Mouse (Mus musculus): Measurements from ENCODE around the gene Skil. TPM values are rescaled to one million over a fixed set of nuclear protein-coding genes. Genes with fewer than 3 reads are reported as not detected.
A peak's percentile ranks its signal among the peaks of the same experiment; 100 is the strongest.

The Skil gene
- polyA plus RNA-seq, 1 experiment from 2014 or later = 23.3 TPM

GRCm38 (mm10) chr3:31162860-31163259 lies 68.0 kb downstream of the Skil start:
- 0 out of 2 replicates have a peak, but pooled peaks cover 2% of the 10 kb centered on the region for H3K4me1 ChIP-seq (replicated peaks)
- no peak overlapping the region for H3K27ac ChIP-seq (replicated peaks)
- H3K4me2 ChIP-seq = no peak overlapping the region
- no peaks in the 10 kb centered on the region for H3K9me3 ChIP-seq
- H3K27me3 ChIP-seq = no peaks in the 10 kb centered on the region
- no peak overlapping the region for H3K4me3 ChIP-seq
- 98% methylated on average over 14 of the region's 14 CpGs for WGBS
- H3K9ac ChIP-seq = no peak overlapping the region
- ATAC-seq (ENCODE audit: low FRiP score, low read depth) = no peak
- no peaks in the 10 kb centered on the region for H3K36me3 ChIP-seq

GRCm38 (mm10) chr3:31165803-31166202 lies 70.9 kb downstream of the Skil start:
- 47% methylated on average over 3 of the region's 3 CpGs for WGBS
- no peak overlapping the region for H3K9ac ChIP-seq
- no peak overlapping the region; the same call in 1 of the 2 replicates for H3K4me2 ChIP-seq
- H3K36me3 ChIP-seq = no peaks in the 10 kb centered on the region
- 0 out of 2 replicates have a peak, but pooled peaks cover 2% of the 10 kb centered on the region for H3K4me1 ChIP-seq (replicated peaks)
- H3K4me3 ChIP-seq = no peak overlapping the region
- H3K27me3 ChIP-seq = no peaks in the 10 kb centered on the region
- 0 out of 2 replicates have a peak, but pooled peaks have one; percentile 6 for ATAC-seq (ENCODE audit: low FRiP score, low read depth)
- H3K27ac ChIP-seq (replicated peaks) = no peak overlapping the region
- no peaks in the 10 kb centered on the region for H3K9me3 ChIP-seq

DNA sequence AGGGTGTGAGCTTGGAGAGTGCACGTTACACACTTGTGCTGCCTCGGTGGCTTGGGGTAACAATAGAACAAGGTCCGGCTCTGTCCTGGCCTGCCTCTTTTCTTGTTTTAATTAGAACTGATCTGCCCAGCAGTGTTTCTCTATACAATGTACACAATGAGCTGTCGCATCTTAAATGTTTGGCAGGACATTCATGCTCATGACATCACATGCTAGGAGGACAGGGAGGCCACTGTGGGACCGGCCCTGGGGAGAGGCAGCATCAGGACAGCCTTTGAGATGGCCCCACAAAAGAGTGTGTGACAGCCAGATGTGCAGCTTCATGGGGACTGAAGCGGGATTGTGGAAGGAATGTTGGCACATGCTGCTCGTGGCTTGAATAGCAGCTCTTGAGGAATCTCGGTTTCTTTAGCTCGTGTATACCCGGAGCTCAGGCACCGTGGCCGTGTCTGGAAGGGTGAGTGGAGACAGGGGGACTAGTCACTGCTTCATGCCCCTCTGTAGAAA lies 71.6 kb downstream of the Skil start:
- 24% methylated on average over 12 of the region's 12 CpGs for WGBS
- Histone ChIP-seq H3K4me1 (replicated peaks) (0 out of 2 replicates have a peak, but pooled peaks cover 2% of the 10 kb centered on the region), H3K9me3 (no peaks in the 10 kb centered on the region), H3K4me2 (peak overlapping the region; percentile 8; the same call in 1 of the 2 replicates), H3K36me3 (no peaks in the 10 kb centered on the region), H3K27me3 (no peaks in the 10 kb centered on the region), H3K9ac (no peak overlapping the region), H3K4me3 (no peak overlapping the region), H3K27ac (replicated peaks) (no peak overlapping the region)
- ATAC-seq (ENCODE audit: low FRiP score, low read depth) = peak; percentile 81

Other genes with a start within 250 kb of the Skil start
- 1.4 and 1.6 TPM in 2 replicates for gene Gpr160, start 239.1 kb upstream of the Skil start, polyA plus RNA-seq (2015; fragmentation: Nextera tagmentation; extraction: Ambion mirVana)
- gene Phc3, start 125.6 kb upstream of the Skil start, polyA plus RNA-seq (2015; fragmentation: Nextera tagmentation; extraction: Ambion mirVana) = 7.7 and 8.1 TPM in 2 replicates
- 26.2 and 28.6 TPM in 2 replicates for gene Prkci, start 99.3 kb upstream of the Skil start, polyA plus RNA-seq (2015; fragmentation: Nextera tagmentation; extraction: Ambion mirVana)
- 55.6 and 76.0 TPM in 2 replicates for gene Cldn11, start 54.9 kb downstream of the Skil start, polyA plus RNA-seq (2015; fragmentation: Nextera tagmentation; extraction: Ambion mirVana)
- 6.8 and 7.2 TPM in 2 replicates for gene Slc7a14, start 215.3 kb downstream of the Skil start, polyA plus RNA-seq (2015; fragmentation: Nextera tagmentation; extraction: Ambion mirVana)